ENCODE assay signal across 8 mouse cellular contexts in genomic region chr7:130267099-130267498, GRCm38 (mm10).
DNase-seq lines count a peak whose midpoint lies in the region; ATAC-seq and TF ChIP-seq lines count a peak whose summit lies in the region.
"Had no signal": no experiment of that assay in that cellular context is flagged by ENCODE, and none has a peak within 500 bp of the region (broad histone marks: within the 10 kb centered on the region; RNA-seq: fewer than 3 reads in every experiment).

No protein-coding gene starts in this region.

- no peak overlapping the region for H3K9ac ChIP-seq in kidney, embryonic 15.5 days
- H3K9ac ChIP-seq in forebrain, postnatal 0 days, result no peak overlapping the region

- DNase-seq in kidney, adult 18-20 months, result no peak
- peak; percentile 67 for DNase-seq in 3T3-L1 (ENCODE audit: low read depth, low spot score)
- DNase-seq in forebrain, postnatal 0 days, result no peak
- DNase-seq in cerebellum, adult 11 months, result no peak
- no peak for DNase-seq in right cerebral cortex, adult 2 months (ENCODE audit: low spot score in 2 of 2)

- H3K4me2 ChIP-seq in kidney, embryonic 15.5 days, result peak overlapping the region; percentile 86; the same call in 1 of the 2 replicates
- no peak overlapping the region for H3K4me2 ChIP-seq in forebrain, postnatal 0 days (ENCODE audit: low read depth)

- no peaks in the 10 kb centered on the region for H3K27me3 ChIP-seq in kidney, embryonic 15.5 days
- peaks cover 85% of the 10 kb centered on the region for H3K27me3 ChIP-seq in E14TG2a.4 (ENCODE audit: insufficient read depth, low read length)
- no peaks in the 10 kb centered on the region for H3K27me3 ChIP-seq in forebrain, postnatal 0 days (ENCODE audit: insufficient read depth, low read length)

- peak overlapping the region; percentile 94; the same call in 1 of the 2 replicates for H3K27ac ChIP-seq in kidney, embryonic 15.5 days
- no peak overlapping the region for H3K27ac ChIP-seq in forebrain, postnatal 0 days (ENCODE audit: low read depth, low read length)

- no peak for ATAC-seq in kidney, embryonic 15.5 days (replicated peaks; ENCODE audit: low FRiP score)
- no peak for ATAC-seq in forebrain, postnatal 0 days

- 50% methylated on average over 5 of the region's 5 CpGs for whole genome bisulfite sequencing in kidney, embryonic 15.5 days
- WGBS in forebrain, postnatal 0 days, result 30% methylated on average over 5 of the region's 5 CpGs

- no peaks in the 10 kb centered on the region for H3K9me3 ChIP-seq in kidney, embryonic 15.5 days (replicated peaks)
- 0 out of 2 replicates have a peak, but pooled peaks cover 5% of the 10 kb centered on the region for H3K9me3 ChIP-seq in E14TG2a.4 (ENCODE audit: low read length)
- no peaks in the 10 kb centered on the region for H3K9me3 ChIP-seq in forebrain, postnatal 0 days (ENCODE audit: low read length)

- H3K36me3 ChIP-seq in kidney, embryonic 15.5 days, result no peaks in the 10 kb centered on the region
- no peaks in the 10 kb centered on the region for H3K36me3 ChIP-seq in E14TG2a.4 (ENCODE audit: insufficient read depth, low read length)
- no peaks in the 10 kb centered on the region for H3K36me3 ChIP-seq in forebrain, postnatal 0 days (ENCODE audit: insufficient read depth)

- H3K4me3 ChIP-seq in kidney, embryonic 15.5 days (replicated peaks), result no peak overlapping the region
- H3K4me3 ChIP-seq in E14TG2a.4 (replicated peaks; ENCODE audit: low read length), result peak overlapping the region; percentile 88; the same call in 1 of the 2 replicates
- H3K4me3 ChIP-seq in forebrain, postnatal 0 days (ENCODE audit: low read depth, low read length), result no peak overlapping the region
- H3K4me3 ChIP-seq: myocyte had no signal

- peaks cover 46% of the 10 kb centered on the region for H3K4me1 ChIP-seq in kidney, embryonic 15.5 days
- H3K4me1 ChIP-seq in E14TG2a.4 (replicated peaks; ENCODE audit: low read depth, low read length), result peaks cover 55% of the 10 kb centered on the region
- H3K4me1 ChIP-seq in forebrain, postnatal 0 days (ENCODE audit: insufficient read depth), result 0 out of 2 replicates have a peak, but pooled peaks cover 9% of the 10 kb centered on the region

- TF ChIP-seq CTCF in E14TG2a.4 (conservative IDR thresholded peaks at IDR 0.05; ENCODE audit: low read length), result peak; percentile 73
- peak; percentile 73 for TF ChIP-seq CTCF in forebrain, postnatal 0 days (IDR thresholded peaks at IDR 0.05; ENCODE audit: low read depth)
